ENCODE assay signal across 17 mouse cellular contexts in the genomic region with DNA sequence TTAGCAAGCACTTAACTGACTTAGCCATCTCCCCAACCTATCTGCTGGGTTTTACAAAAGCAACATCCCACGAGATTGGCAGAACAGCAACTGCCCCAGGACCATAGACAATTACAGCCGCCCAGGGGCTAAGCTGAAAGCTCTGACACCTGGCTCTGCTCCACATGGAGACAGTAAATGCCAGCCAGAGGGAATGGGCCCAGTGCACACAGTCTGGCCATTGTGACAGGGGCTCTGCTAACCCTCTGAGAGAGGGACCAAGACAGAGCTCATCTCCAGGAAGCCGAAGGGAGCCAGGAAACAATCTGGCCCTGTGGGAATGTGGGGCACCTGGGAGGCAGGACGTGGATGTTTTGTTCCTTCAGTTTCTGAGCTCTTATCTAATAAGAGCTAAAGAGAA. TPM values are rescaled to one million over a fixed set of nuclear protein-coding genes. Genes with fewer than 3 reads are reported as not detected.
DNase-seq lines count a peak whose midpoint lies in the region; ATAC-seq and TF ChIP-seq lines count a peak whose summit lies in the region.
"Had no signal": no experiment of that assay in that cellular context is flagged by ENCODE, and none has a peak within 500 bp of the region (broad histone marks: within the 10 kb centered on the region; RNA-seq: fewer than 3 reads in every experiment).

No protein-coding gene starts in this region.

- no peak overlapping the region for H3K4me2 ChIP-seq in kidney, embryonic 15.5 days
- no peak overlapping the region for H3K4me2 ChIP-seq in hindbrain, embryonic 12.5 days (replicated peaks)
- no peak overlapping the region for H3K4me2 ChIP-seq in hindbrain, postnatal 0 days (ENCODE audit: low read depth, low read length)
- no peak overlapping the region for H3K4me2 ChIP-seq in midbrain, postnatal 0 days (ENCODE audit: low read depth, low read length, poor library complexity, severe bottlenecking)
- H3K4me2 ChIP-seq: neural tube, embryonic 12.5 days had no signal

- TF ChIP-seq CTCF in hindbrain, postnatal 0 days (IDR thresholded peaks at IDR 0.05; ENCODE audit: low read depth): no peak
- TF ChIP-seq CTCF in midbrain, postnatal 0 days (IDR thresholded peaks at IDR 0.05): no peak

- peaks cover 23% of the 10 kb centered on the region for H3K4me1 ChIP-seq in kidney, embryonic 15.5 days
- H3K4me1 ChIP-seq in hindbrain, embryonic 12.5 days: peaks cover 18% of the 10 kb centered on the region
- 0 out of 2 replicates have a peak, but pooled peaks cover 3% of the 10 kb centered on the region for H3K4me1 ChIP-seq in hindbrain, postnatal 0 days (ENCODE audit: insufficient read depth, low read length)
- peaks cover 7% of the 10 kb centered on the region; the same call in 1 of the 2 replicates for H3K4me1 ChIP-seq in midbrain, postnatal 0 days (ENCODE audit: insufficient read depth, low read length)

- DNase-seq in kidney, postnatal 25 days: no peak
- peak; percentile 49 for DNase-seq in hindbrain, postnatal 0 days (ENCODE audit: low spot score)
- DNase-seq in midbrain, postnatal 0 days (ENCODE audit: low spot score): peak; percentile 59
- DNase-seq in spleen, adult 18-20 months: no peak
- no peak for DNase-seq in spleen, postnatal 10 days (ENCODE audit: low spot score in 2 of 2)
- DNase-seq: adrenal gland, adult 8-10 months; cerebellum, adult 11 months; gastrocnemius, postnatal 25 days; layer of hippocampus, postnatal 36 days; liver; thymus, adult 18-20 months had no signal

- ATAC-seq in kidney, embryonic 15.5 days (replicated peaks; ENCODE audit: low FRiP score): no peak
- no peak for ATAC-seq in hindbrain, embryonic 12.5 days (ENCODE audit: low FRiP score)
- no peak for ATAC-seq in hindbrain, postnatal 0 days
- no peak for ATAC-seq in midbrain, postnatal 0 days (ENCODE audit: low FRiP score)
- ATAC-seq: lung, postnatal 0 days; Patski had no signal

- no peak overlapping the region for H3K4me3 ChIP-seq in kidney, embryonic 15.5 days (replicated peaks)
- no peak overlapping the region for H3K4me3 ChIP-seq in hindbrain, embryonic 12.5 days
- H3K4me3 ChIP-seq in hindbrain, postnatal 0 days (ENCODE audit: low read length): no peak overlapping the region
- no peak overlapping the region for H3K4me3 ChIP-seq in midbrain, postnatal 0 days (ENCODE audit: low read depth, low read length)
- H3K4me3 ChIP-seq: neural tube, embryonic 12.5 days had no signal

- no peak overlapping the region for H3K9ac ChIP-seq in kidney, embryonic 15.5 days
- H3K9ac ChIP-seq in hindbrain, embryonic 12.5 days: no peak overlapping the region
- H3K9ac ChIP-seq in hindbrain, postnatal 0 days (replicated peaks; ENCODE audit: low read length): 0 out of 2 replicates have a peak overlapping the region, but pooled peaks have one; percentile 3
- no peak overlapping the region for H3K9ac ChIP-seq in midbrain, postnatal 0 days (replicated peaks; ENCODE audit: low read length, poor library complexity, severe bottlenecking)
- H3K9ac ChIP-seq: neural tube, embryonic 12.5 days had no signal

- no peaks in the 10 kb centered on the region for H3K36me3 ChIP-seq in kidney, embryonic 15.5 days
- no peaks in the 10 kb centered on the region for H3K36me3 ChIP-seq in hindbrain, embryonic 12.5 days
- no peaks in the 10 kb centered on the region for H3K36me3 ChIP-seq in hindbrain, postnatal 0 days (ENCODE audit: insufficient read depth, low read length)
- H3K36me3 ChIP-seq in midbrain, postnatal 0 days (ENCODE audit: insufficient read depth, low read length): no peaks in the 10 kb centered on the region
- H3K36me3 ChIP-seq: neural tube, embryonic 12.5 days had no signal

- WGBS in kidney, embryonic 15.5 days: 37% methylated on average over 4 of the region's 4 CpGs
- WGBS in hindbrain, embryonic 12.5 days: 44% methylated on average over 4 of the region's 4 CpGs
- WGBS in hindbrain, postnatal 0 days: 14% methylated on average over 4 of the region's 4 CpGs
- WGBS in midbrain, postnatal 0 days: 15% methylated on average over 4 of the region's 4 CpGs

- no peaks in the 10 kb centered on the region for H3K27me3 ChIP-seq in kidney, embryonic 15.5 days
- no peaks in the 10 kb centered on the region; the same call in 1 of the 2 replicates for H3K27me3 ChIP-seq in hindbrain, embryonic 12.5 days
- no peaks in the 10 kb centered on the region for H3K27me3 ChIP-seq in hindbrain, postnatal 0 days (ENCODE audit: insufficient read depth, low read length)
- no peaks in the 10 kb centered on the region for H3K27me3 ChIP-seq in midbrain, postnatal 0 days (ENCODE audit: insufficient read depth, low read length)
- H3K27me3 ChIP-seq: neural tube, embryonic 12.5 days; Patski had no signal

- no peaks in the 10 kb centered on the region for H3K9me3 ChIP-seq in kidney, embryonic 15.5 days (replicated peaks)
- H3K9me3 ChIP-seq in hindbrain, embryonic 12.5 days (replicated peaks): no peaks in the 10 kb centered on the region
- H3K9me3 ChIP-seq in hindbrain, postnatal 0 days (ENCODE audit: low read length): no peaks in the 10 kb centered on the region
- no peaks in the 10 kb centered on the region for H3K9me3 ChIP-seq in midbrain, postnatal 0 days (ENCODE audit: low read length)
- H3K9me3 ChIP-seq: neural tube, embryonic 12.5 days had no signal

- 0 out of 2 replicates have a peak overlapping the region, but pooled peaks have one; percentile 5 for H3K27ac ChIP-seq in kidney, embryonic 15.5 days
- 0 out of 2 replicates have a peak overlapping the region, but pooled peaks have one; percentile 8 for H3K27ac ChIP-seq in hindbrain, embryonic 12.5 days
- no peak overlapping the region for H3K27ac ChIP-seq in hindbrain, postnatal 0 days
- H3K27ac ChIP-seq in midbrain, postnatal 0 days (ENCODE audit: low read depth, low read length): no peak overlapping the region
- H3K27ac ChIP-seq: kidney, postnatal 0 days; neural tube, embryonic 12.5 days had no signal

RNA-seq across cellular contexts. Expression of gene Ntpcr, which starts 13.6 kb away (rescaled TPM):
- 23.1 and 28.7 TPM in 2 replicates for polyA plus RNA-seq in kidney, embryonic 15.5 days (2015; fragmentation: Nextera tagmentation; extraction: Ambion mirVana)
- polyA plus RNA-seq in hindbrain, embryonic 12.5 days (2016; fragmentation: Nextera tagmentation; extraction: Ambion mirVana): 19.8 and 24.1 TPM in 2 replicates
- 24.9 and 37.1 TPM in 2 replicates for total RNA-seq in hindbrain, postnatal 0 days (2014; rRNA removed)
- polyA plus RNA-seq in hindbrain, postnatal 0 days (2015; fragmentation: Nextera tagmentation; extraction: Ambion mirVana): 35.1 and 35.2 TPM in 2 replicates
- total RNA-seq in midbrain, postnatal 0 days (2014; rRNA removed): 23.5 and 24.1 TPM in 2 replicates
- polyA plus RNA-seq in midbrain, postnatal 0 days (2015; fragmentation: Nextera tagmentation; extraction: Ambion mirVana): 32.2 and 35.2 TPM in 2 replicates

RNA-seq across cellular contexts. Expression of gene Map10, which starts 46.6 kb away (rescaled TPM):
- 6.1 and 7.1 TPM in 2 replicates for polyA plus RNA-seq in kidney, embryonic 15.5 days (2015; fragmentation: Nextera tagmentation; extraction: Ambion mirVana)
- polyA plus RNA-seq in hindbrain, embryonic 12.5 days (2016; fragmentation: Nextera tagmentation; extraction: Ambion mirVana): 9.2 and 9.6 TPM in 2 replicates
- 9.7 and 13.4 TPM in 2 replicates for total RNA-seq in hindbrain, postnatal 0 days (2014; rRNA removed)
- 5.5 and 6.3 TPM in 2 replicates for polyA plus RNA-seq in hindbrain, postnatal 0 days (2015; fragmentation: Nextera tagmentation; extraction: Ambion mirVana)
- total RNA-seq in midbrain, postnatal 0 days (2014; rRNA removed): 11.0 and 11.6 TPM in 2 replicates
- polyA plus RNA-seq in midbrain, postnatal 0 days (2015; fragmentation: Nextera tagmentation; extraction: Ambion mirVana): 5.8 and 6.9 TPM in 2 replicates
- polyA plus RNA-seq: Patski had no signal

Comparison
In these comparisons a context has a peak if more than half of its experiments do, and no peak if none do; other contexts are left out.
1. H3K27ac ChIP-seq: peak in kidney, embryonic 15.5 days (single experiment) and hindbrain, embryonic 12.5 days (single experiment); none in hindbrain, postnatal 0 days (single experiment) and midbrain, postnatal 0 days (single experiment).
2. DNase-seq: peak in hindbrain, postnatal 0 days (single experiment) and midbrain, postnatal 0 days (single experiment); none in kidney, postnatal 25 days (0 of 2), spleen, adult 18-20 months (0 of 2) and spleen, postnatal 10 days (0 of 2).